Mouse (Mus musculus): ENCODE measurements at regions not wholly inside any gene's neighbourhood (a gene's known extent, or its start where the extent isn't known, plus 50 kb on each side); places are given as distances from the start of the nearest gene placed in this dataset.
A peak's percentile ranks its signal among the peaks of the same experiment; 100 is the strongest.

DNA sequence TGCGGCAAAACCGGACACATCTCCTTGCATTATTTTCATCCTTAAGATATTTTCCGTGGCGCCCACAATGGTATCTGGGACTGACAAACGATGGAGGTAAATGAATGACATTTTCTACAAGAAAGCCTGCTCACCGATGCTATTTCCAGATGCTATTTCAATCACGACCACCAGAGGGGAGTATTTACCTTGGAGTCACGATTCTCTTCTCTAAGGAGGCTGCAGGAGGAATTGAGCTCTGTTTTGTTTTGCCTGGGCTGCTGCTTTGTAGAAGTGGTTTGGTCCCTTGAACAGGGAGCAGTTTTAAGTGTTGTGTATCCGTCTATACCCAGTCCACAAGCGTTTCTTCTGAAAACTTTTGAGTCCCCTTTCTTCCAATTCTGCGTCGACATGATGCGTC, 128.7 kb upstream of the Itga1 start:
- peak; percentile 75 to 77 for DNase-seq

DNA sequence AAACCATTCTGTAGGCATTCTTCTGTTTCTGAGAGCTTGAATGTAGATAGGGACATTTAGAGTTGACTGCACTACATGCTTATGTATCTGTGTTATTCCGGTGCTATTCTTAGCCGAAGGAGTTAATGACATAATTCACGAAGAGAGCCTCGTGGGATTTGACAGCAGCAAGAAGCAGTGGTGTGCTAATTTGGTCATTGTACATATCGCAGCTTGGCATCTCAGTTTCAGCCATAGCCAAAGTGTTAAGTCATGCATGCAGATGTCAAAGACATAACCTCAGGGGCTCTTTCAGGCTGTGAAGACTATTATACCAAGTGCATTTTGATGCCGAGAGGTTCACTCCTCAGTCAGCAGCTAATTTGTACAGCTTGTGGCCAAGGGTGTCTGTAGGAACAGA, 125.1 kb upstream of the Itga1 start:
- no peak for DNase-seq

DNA sequence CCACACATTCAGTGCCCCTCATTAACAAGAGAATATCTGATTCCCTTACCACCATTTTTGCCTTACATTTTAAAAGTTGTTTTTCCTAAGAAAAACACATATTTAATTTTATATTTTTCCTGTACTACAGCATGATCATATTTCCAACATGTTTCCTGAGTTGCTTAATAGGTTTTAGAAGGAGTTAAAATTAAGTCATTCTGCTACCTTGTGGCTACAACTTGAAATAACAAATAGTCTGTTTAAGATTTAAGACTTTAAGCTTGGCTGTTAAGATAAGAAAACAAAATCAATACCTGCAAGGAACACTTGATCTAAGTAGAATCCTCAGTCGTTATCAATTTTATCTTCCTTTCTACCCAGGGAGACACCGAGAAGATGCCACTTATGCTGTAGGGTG, 117.9 kb upstream of the Itga1 start:
- DNase-seq: no peak

DNA sequence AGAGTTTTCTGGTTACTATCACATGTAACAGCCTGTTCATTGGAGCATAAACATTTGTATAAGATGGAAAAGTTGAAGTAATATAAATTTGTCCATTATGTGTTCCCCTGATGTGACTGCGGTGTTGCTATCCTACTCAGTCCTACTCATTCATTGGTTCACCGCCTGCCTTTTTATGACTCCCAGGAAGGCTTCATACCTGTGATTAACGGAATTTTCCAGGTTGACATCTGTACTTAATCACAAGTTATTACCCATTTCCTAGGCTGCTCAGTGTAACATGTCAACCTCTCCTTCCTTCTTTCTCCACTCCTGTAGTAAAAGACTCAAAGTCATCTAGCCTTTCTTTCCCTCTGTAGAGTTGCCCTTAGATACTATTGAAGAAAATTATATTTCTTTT, 109.5 kb upstream of the Itga1 start:
- DNase-seq: no peak

DNA sequence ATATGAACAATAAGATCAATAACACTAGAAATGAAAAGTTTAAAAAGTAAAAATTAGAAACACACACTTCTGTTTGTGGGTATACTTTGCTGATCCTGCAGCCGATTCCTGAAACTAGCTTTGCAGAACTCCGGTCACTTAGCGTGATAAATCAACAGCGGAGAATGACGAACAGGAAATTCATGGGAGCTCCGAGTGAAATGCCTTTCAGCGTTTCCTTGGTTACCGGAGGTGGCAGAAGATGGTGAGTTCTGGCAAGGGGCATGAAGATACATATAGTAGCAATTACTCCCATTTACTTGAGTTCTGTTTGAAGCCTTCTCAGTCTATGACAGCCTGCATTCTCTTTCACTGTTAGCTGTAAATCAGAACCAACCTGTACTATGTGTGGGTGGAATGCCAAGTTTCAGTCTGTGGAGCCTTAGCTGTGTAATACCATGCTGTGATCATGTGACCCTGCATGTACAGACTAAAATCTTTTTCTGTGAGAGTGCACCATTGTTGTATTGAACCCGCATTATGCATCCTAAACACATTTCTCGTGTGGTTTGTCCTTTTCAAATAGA, 109.0 kb upstream of the Itga1 start:
- DNase-seq: peak in 1 of 2 experiments; percentile 2

DNA sequence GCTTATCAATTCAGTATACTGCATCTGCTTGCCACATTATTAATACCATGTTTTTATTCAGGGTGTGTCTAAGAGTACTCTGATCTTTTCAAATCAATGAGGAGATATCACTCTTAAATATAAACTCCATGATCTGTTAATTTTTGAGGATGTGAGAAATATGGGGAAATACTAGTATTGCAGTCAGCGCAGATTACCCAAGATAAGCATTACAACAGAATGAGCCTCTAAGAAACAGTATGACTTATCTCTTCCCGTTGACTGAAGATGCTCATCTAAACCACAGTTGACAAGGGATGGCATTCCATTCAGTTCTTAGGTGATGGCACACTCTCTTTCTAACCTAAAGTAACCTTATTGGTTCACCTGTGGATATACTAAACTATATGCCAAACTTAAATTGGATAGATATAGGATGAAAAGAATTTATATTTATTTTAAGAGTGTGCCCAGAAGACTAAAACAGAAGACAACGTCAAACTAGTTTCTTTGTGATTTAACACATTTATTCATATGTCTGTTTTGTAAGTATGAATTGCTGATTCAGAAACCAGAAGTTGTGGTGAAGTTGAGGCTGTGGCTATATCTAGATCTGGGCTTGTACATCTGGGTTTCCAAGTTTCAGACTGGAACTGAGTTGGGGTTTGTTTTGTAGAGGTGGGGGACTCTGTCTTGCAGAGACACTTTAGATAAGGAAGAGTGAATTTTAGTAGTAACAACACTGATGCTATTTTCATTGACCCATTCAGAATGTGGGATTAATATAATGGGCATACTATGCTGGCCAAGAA, 107.8 kb upstream of the Itga1 start:
- no peak for DNase-seq

DNA sequence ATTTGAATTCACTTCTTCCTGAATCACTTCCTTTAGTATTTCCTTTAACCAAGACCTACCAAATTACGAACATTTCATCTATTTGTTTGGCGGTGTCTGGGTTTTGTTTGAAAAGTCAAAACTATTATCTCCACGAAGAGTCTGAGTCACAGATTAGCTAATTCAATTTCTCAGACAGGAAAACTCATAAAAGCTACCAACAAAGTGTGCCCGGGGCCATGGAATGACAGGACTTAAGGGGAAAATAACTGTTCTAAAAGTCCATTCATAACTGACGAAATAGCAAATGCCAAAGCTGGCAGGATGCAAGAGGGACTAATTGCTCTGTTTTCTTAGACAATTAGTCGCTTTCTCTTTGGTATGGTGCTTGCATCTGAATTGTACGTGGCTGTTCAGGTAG, 105.0 kb upstream of the Itga1 start:
- no peak for DNase-seq

DNA sequence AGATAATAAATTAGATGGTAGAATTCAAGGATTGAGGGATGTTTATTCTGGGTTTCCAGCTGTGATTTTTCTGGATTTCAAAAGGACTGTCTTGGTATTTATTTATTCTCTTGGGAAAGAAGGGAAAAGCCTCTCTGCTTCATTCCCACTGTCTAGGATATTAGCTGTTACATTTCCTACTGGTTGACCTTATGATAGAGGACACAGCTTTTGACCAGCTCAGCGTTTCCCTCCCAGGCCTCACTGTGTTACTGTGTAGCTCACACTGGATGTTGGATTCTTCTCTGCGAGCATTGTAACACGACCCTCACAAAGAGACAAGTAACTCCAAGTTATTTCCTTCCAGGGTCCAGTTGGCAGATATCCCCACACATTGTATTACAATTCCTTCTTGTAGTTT, 97.4 kb upstream of the Itga1 start:
- no peak for DNase-seq

DNA sequence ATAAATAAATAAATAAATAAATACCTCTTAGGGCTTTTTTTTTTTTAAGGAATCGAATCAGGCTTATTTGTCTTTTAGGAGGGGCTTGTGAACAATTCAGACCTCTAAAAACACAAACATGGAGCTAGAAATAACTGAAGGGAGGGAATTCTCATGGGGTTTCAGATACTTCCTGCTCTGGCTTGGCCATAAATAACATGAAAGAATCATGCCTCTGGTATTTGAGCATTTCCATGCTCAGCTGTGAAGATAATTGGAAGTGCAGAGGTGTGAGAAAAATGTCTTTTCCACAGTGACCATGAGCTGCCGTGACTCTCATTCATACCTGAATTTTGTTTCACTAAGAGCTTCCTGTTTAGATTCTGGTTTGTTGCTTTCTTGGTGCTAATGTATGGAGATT, 86.3 kb upstream of the Itga1 start:
- no peak for DNase-seq

DNA sequence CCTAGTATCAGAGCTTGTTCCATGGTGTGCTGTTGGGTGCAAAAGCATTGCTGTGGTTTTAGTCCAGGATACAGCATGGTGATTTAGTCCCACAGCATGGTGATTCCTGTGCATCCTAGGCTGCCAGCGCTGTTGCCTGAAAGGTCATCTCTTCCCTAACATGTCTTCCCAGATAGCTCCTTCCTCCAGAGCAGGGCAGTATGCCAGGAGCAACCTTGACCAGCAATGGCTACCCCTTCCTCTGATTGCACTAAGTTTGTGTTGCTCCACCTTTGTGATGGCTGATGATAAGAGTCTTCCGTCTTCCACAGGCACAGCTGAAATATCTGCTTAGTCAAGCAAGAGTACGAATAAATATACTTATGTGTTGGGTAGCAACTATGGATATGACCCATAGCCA, 85.6 kb upstream of the Itga1 start:
- DNase-seq: no peak

DNA sequence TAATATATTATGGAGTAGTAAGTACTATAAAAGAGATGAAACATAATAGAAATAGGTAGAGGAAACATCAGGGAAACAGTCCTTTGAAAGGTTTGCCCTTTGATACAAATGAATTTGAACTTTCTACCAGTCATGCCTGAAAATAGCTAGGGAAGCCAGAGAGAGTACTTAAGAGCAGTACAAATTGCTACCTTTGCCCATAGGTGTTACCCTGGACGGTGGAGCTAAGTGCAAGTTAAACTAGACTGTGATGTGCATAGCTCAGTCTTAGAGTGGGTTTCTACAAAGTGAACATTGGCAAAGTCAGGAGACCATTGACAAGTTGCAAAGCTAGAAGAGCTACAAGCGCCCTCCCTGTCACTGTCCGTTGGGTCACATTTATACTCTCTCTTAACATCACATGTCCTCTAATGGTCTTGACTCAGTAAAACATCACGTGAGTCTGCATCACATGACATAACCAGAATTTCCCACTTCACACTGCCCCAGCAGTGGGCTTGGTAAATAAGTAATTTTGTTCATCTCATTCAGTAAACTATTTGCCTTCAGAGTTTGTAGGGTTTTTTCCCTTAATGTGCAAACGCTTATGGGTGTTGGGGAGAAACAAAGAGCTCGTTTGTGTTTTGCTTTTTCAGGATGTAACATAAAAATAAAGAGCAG, 80.6 kb upstream of the Itga1 start:
- DNase-seq: no peak

DNA sequence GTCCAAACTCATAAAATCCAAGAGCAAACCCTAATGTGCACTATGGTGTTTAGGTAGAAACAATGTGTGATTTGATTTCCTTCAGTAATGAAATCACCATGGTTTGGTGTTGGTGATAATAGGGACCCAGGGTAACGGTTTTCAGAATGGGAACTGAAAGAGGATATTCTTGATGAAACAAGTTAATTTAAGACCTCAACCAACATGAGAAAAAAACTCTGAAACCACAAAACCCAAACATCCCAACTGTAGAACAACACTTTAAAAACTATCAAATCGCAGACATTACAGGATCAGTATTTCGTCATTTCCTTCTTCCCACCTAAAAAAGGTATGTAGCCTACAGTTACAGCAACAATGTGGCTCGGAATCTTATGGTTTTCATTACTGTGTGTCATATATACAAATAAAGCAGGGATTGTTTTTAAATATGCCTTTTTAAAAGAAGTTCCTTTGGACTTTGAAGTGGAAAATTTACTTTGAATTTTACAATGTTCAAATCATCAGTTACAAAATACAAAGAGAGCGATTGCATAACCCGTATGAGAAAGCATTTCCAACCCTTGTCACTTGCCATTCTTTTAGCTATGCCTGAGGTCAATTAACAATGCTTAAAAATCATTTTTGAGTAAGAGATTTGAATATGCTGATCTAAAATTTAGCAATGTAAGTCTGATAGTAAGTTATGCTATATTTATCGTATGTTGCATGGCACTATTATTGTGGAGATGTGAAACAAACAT, 76.6 kb upstream of the Itga1 start:
- no peak for DNase-seq

DNA sequence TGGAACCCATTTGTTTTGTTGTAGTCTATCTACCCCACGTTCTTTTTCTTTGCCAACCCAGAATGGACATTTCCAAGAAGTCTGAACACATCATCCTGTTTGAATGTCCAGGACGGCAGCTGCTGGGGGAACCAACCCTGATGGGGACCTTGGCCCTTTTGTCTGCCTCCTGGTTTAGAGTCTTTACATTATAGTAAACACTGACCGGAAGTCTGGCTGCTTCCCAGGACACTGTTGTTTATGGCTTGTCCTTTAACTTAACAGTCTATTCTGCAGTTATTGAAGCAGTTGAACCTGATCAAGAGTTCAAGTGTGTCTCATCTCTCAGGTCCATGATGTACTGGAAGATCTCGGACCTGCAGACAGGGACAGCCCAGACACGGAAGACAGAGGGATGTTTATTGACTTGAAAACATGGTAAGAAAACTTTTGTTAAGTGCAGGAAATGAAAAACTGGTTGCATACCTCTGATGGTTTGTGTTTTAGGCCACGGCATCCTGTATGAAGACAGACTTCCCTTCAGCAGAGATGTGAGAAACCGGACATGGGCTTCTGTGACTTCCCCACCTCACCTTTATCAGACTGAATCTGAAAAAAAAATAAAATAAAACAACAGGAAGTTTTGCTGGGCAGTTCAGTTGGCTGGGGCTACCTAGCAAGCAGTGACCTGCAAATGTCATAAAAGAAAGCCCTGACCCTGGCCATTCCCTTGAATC, 69.7 kb upstream of the Itga1 start:
- DNase-seq: no peak

DNA sequence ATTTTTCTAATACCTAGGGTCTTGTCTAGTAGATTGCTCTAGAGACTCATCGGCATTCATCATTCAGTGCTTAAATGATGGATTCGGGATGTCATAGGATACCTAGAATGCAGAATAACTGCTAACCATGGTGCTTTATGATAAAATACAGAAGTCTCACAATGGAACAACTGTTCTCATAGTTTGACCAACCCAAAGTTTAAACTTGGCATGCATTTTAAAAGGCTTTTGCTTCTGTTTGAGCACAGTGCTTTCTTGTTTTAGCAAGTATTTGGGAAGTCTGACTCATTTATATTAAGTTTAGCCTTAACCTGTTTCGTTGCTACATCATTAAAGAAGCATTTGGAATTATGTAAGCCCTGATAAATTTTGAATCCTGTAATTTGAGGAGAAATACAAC, 64.2 kb upstream of the Itga1 start:
- no peak for DNase-seq

DNA sequence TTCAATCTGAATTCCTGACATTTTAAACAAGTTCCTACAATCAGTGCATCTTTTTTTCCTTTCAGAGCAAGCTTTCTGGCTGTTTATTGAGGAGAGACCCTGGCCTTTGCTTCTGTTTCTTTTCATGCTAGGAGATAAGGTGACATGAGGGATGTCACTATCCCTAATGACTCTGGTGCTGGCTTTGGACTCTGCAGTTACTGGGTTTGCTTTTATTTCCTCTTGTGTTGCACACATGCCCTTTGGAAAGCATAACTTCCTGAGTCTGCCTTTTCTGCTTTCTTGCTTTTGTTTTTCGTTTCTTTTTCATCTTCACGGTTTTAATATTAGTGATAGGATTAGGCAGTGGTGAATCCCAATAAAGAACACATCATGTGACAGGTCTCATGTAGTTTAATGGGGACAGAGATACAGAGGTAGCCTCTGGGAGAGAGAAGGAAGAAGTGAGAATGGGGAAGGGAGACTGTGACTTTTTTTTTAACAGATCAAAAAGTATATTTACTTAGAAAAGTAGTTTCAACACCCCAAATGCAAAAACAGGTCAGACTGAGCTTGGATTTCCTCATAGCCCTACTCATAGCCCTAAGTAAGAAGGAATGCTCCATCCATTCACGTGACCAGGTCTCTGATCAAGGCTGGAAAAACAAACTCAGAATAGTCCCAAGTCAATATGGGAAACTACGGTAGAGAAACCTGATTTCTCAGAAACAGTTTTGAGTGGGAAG, 61.1 kb upstream of the Itga1 start:
- no peak for DNase-seq

DNA sequence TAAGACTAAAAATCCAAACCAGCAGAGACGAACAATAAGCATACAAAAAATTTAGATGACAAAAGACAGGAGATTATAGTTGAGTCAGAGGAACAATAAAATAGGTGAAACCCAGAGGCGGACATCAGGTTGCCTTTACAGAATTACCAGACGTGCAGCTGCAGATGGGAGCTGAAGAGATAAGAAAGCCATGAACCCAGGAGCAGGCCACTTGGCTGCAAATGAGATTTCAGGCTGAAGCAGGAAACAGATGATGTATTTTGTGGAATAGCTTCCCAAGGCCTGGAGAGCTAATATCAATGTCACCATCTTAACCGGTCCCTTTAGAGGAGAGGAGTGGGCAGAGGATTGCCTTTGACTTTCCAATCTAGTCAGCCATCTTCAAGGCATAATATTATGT, 57.6 kb upstream of the Itga1 start:
- no peak for DNase-seq
